Mouse (Mus musculus): ENCODE data around the gene Atp5e. TPM values are rescaled to one million over a fixed set of nuclear protein-coding genes. Genes with fewer than 3 reads are reported as not detected.

The Atp5e gene
- polyA plus RNA-seq, 1 experiment, result 303 TPM

GRCm38 (mm10) chr2:174446905-174447304 is 17.0 kb downstream of the Atp5e start:
- no peak overlapping the region for H3K4me3 ChIP-seq (ENCODE audit: low read depth, low read length)
- WGBS, result 74% methylated on average over 8 of the region's 8 CpGs
- TF ChIP-seq POLR2A (IDR thresholded peaks at IDR 0.05; ENCODE audit: low read depth, low read length) (no peak), CTCF (IDR thresholded peaks at IDR 0.05; ENCODE audit: extremely low read depth, insufficient read length, insufficient replicate concordance, low read depth, low read length) (no peak)
- H3K27me3 ChIP-seq (ENCODE audit: control insufficient read depth, insufficient read depth, low read length), result no peaks in the 10 kb centered on the region
- peaks cover 3% of the 10 kb centered on the region for H3K4me1 ChIP-seq (ENCODE audit: control insufficient read depth, insufficient read depth, insufficient read length, low read length)
- H3K27ac ChIP-seq (ENCODE audit: insufficient read depth, low read depth, low read length), result no peak overlapping the region
- H3K36me3 ChIP-seq (ENCODE audit: control insufficient read depth, insufficient read depth, low read length), result no peaks in the 10 kb centered on the region

GRCm38 (mm10) chr2:174446492-174446891 is 17.4 kb downstream of the Atp5e start:
- H3K27ac ChIP-seq (ENCODE audit: insufficient read depth, low read depth, low read length), result no peak overlapping the region
- H3K27me3 ChIP-seq (ENCODE audit: control insufficient read depth, insufficient read depth, low read length), result no peaks in the 10 kb centered on the region
- TF ChIP-seq POLR2A (IDR thresholded peaks at IDR 0.05; ENCODE audit: low read depth, low read length) (no peak), CTCF (IDR thresholded peaks at IDR 0.05; ENCODE audit: extremely low read depth, insufficient read length, insufficient replicate concordance, low read depth, low read length) (no peak)
- H3K4me3 ChIP-seq (ENCODE audit: low read depth, low read length), result no peak overlapping the region
- no peaks in the 10 kb centered on the region for H3K36me3 ChIP-seq (ENCODE audit: control insufficient read depth, insufficient read depth, low read length)
- 67% methylated on average over 7 of the region's 7 CpGs for WGBS
- H3K4me1 ChIP-seq (ENCODE audit: control insufficient read depth, insufficient read depth, insufficient read length, low read length), result peaks cover 3% of the 10 kb centered on the region

- no peaks in the 10 kb centered on the region for H3K27me3 ChIP-seq (ENCODE audit: control insufficient read depth, insufficient read depth, low read length)
- 82% methylated on average over 6 of the region's 6 CpGs for WGBS
- H3K4me1 ChIP-seq (ENCODE audit: control insufficient read depth, insufficient read depth, insufficient read length, low read length), result peaks cover 5% of the 10 kb centered on the region
- no peak overlapping the region for H3K4me3 ChIP-seq (ENCODE audit: low read depth, low read length)
- TF ChIP-seq POLR2A (IDR thresholded peaks at IDR 0.05; ENCODE audit: low read depth, low read length), result no peak
- no peak for TF ChIP-seq CTCF (IDR thresholded peaks at IDR 0.05; ENCODE audit: extremely low read depth, insufficient read length, insufficient replicate concordance, low read depth, low read length)
- H3K27ac ChIP-seq (ENCODE audit: insufficient read depth, low read depth, low read length), result no peak overlapping the region
- no peaks in the 10 kb centered on the region for H3K36me3 ChIP-seq (ENCODE audit: control insufficient read depth, insufficient read depth, low read length)
These were observed 18.9 kb downstream of the Atp5e start for GRCm38 (mm10) chr2:174445018-174445417.

GRCm38 (mm10) chr2:174444359-174444758 is 19.5 kb downstream of the Atp5e start:
- Histone ChIP-seq H3K27me3 (ENCODE audit: control insufficient read depth, insufficient read depth, low read length) (no peaks in the 10 kb centered on the region), H3K4me1 (ENCODE audit: control insufficient read depth, insufficient read depth, insufficient read length, low read length) (peaks cover 6% of the 10 kb centered on the region), H3K27ac (ENCODE audit: insufficient read depth, low read depth, low read length) (no peak overlapping the region), H3K4me3 (ENCODE audit: low read depth, low read length) (no peak overlapping the region), H3K36me3 (ENCODE audit: control insufficient read depth, insufficient read depth, low read length) (no peaks in the 10 kb centered on the region)
- 81% methylated on average over 7 of the region's 7 CpGs for WGBS
- no peak for TF ChIP-seq CTCF (IDR thresholded peaks at IDR 0.05; ENCODE audit: extremely low read depth, insufficient read length, insufficient replicate concordance, low read depth, low read length)
- no peak for TF ChIP-seq POLR2A (IDR thresholded peaks at IDR 0.05; ENCODE audit: low read depth, low read length)

GRCm38 (mm10) chr2:174443046-174443445 is 20.9 kb downstream of the Atp5e start:
- Histone ChIP-seq H3K27me3 (ENCODE audit: control insufficient read depth, insufficient read depth, low read length) (no peaks in the 10 kb centered on the region), H3K4me1 (ENCODE audit: control insufficient read depth, insufficient read depth, insufficient read length, low read length) (peaks cover 12% of the 10 kb centered on the region), H3K4me3 (ENCODE audit: low read depth, low read length) (no peak overlapping the region), H3K36me3 (ENCODE audit: control insufficient read depth, insufficient read depth, low read length) (no peaks in the 10 kb centered on the region), H3K27ac (ENCODE audit: insufficient read depth, low read depth, low read length) (no peak overlapping the region)
- TF ChIP-seq POLR2A (IDR thresholded peaks at IDR 0.05; ENCODE audit: low read depth, low read length), result no peak
- TF ChIP-seq CTCF (IDR thresholded peaks at IDR 0.05; ENCODE audit: extremely low read depth, insufficient read length, insufficient replicate concordance, low read depth, low read length), result no peak
- whole genome bisulfite sequencing, result 48% methylated on average over 2 of the region's 2 CpGs

- Histone ChIP-seq H3K36me3 (ENCODE audit: control insufficient read depth, insufficient read depth, low read length) (no peaks in the 10 kb centered on the region), H3K4me1 (ENCODE audit: control insufficient read depth, insufficient read depth, insufficient read length, low read length) (peaks cover 17% of the 10 kb centered on the region), H3K27me3 (ENCODE audit: control insufficient read depth, insufficient read depth, low read length) (no peaks in the 10 kb centered on the region), H3K4me3 (ENCODE audit: low read depth, low read length) (peak overlapping the region; percentile 37), H3K27ac (ENCODE audit: insufficient read depth, low read depth, low read length) (peak overlapping the region; percentile 35)
- WGBS, result 33% methylated on average over 9 of the region's 9 CpGs
- no peak for TF ChIP-seq CTCF (IDR thresholded peaks at IDR 0.05; ENCODE audit: extremely low read depth, insufficient read length, insufficient replicate concordance, low read depth, low read length)
- no peak for TF ChIP-seq POLR2A (IDR thresholded peaks at IDR 0.05; ENCODE audit: low read depth, low read length)
These were observed 21.4 kb downstream of the Atp5e start for GRCm38 (mm10) chr2:174442460-174442859.

GRCm38 (mm10) chr2:174441898-174442297 is 22.0 kb downstream of the Atp5e start:
- TF ChIP-seq CTCF (IDR thresholded peaks at IDR 0.05; ENCODE audit: extremely low read depth, insufficient read length, insufficient replicate concordance, low read depth, low read length), result no peak
- TF ChIP-seq POLR2A (IDR thresholded peaks at IDR 0.05; ENCODE audit: low read depth, low read length), result no peak
- Histone ChIP-seq H3K4me1 (ENCODE audit: control insufficient read depth, insufficient read depth, insufficient read length, low read length) (peaks cover 23% of the 10 kb centered on the region), H3K27ac (ENCODE audit: insufficient read depth, low read depth, low read length) (no peak overlapping the region), H3K27me3 (ENCODE audit: control insufficient read depth, insufficient read depth, low read length) (no peaks in the 10 kb centered on the region), H3K4me3 (ENCODE audit: low read depth, low read length) (no peak overlapping the region), H3K36me3 (ENCODE audit: control insufficient read depth, insufficient read depth, low read length) (no peaks in the 10 kb centered on the region)
- WGBS, result 49% methylated on average over 4 of the region's 4 CpGs
